Mouse (Mus musculus) lung, postnatal 0 days (tissue): ENCODE data around the gene Adora2a.

Source experiments
- CTCF ChIP-seq: IDR thresholded peaks from 2 replicates; pipeline ENCODE4 v1.5.1; 2016; ENCODE audit warnings: antibody characterized with exemption, mild to moderate bottlenecking
- EP300 ChIP-seq: IDR thresholded peaks from 2 replicates; pipeline ENCODE4 v1.6.1; 2016; ENCODE audit warnings: antibody characterized with exemption, mild to moderate bottlenecking, control low read depth

DNA sequence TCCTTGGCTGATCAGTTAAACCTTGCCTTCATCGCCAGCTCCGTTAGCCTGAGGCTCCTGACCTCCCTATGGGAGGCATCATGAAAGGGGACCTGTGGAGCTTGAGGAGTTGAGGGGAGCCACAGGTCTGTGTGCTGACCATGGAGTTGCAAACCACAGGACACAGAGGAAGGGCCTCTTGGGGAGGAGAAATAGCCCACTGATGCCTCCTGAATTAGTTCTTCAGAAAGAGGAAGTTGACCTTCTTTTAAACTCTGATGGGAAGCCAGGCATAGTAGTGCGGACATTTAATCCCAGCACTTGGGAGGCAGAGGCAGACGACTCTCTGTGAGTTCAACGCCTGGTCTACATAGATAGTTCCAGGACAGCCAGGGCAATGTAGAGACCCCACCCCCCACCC lies 22.2 kb downstream of the Adora2a start:
- TF ChIP-seq CTCF (no peak), EP300 (no peak)
